Mouse (Mus musculus) midbrain, postnatal 0 days (tissue): ENCODE measurements around the gene Cdk5r1. TPM values are rescaled to one million over a fixed set of nuclear protein-coding genes. Genes with fewer than 3 reads are reported as not detected.
"Not testable (repeated sequence)": the region's sequence is repeated elsewhere in the genome, so short reads cannot be mapped to it uniquely, and the experiment has no call there.

Experiments
- ATAC-seq: fragments of 200-750 bp; cut with Nextera tagmentation; 2 replicates; pipeline ENCODE4 v1.8.0; 2017; ENCODE audit warnings: moderate number of reproducible peaks, mild to moderate bottlenecking, moderate TSS enrichment, moderate library complexity; ENCODE audit not compliant: low FRiP score
- DNase-seq: peaks from one replicate; pipeline ENCODE4 v3.0.0-alpha.2; 2015; ENCODE audit warnings: low spot score
- H3K27ac ChIP-seq: fragments of 300-500 bp; sonication (generic); 2 replicates; pipeline ENCODE4 v1.5.1; 2014; ENCODE audit warnings: low read depth, mild to moderate bottlenecking, low read length, mixed read lengths
- H3K27me3 ChIP-seq: fragments of 300-500 bp; sonication (generic); 2 replicates; pipeline ENCODE4 v1.6.1; 2014; ENCODE audit warnings: low read length, control low read depth, mixed read lengths; ENCODE audit not compliant: insufficient read depth
- H3K36me3 ChIP-seq: fragments of 300-500 bp; sonication (generic); 2 replicates; pipeline ENCODE4 v1.6.1; 2014; ENCODE audit warnings: low read length, control low read depth, mixed read lengths; ENCODE audit not compliant: insufficient read depth
- H3K4me1 ChIP-seq: fragments of 300-500 bp; sonication (generic); 2 replicates; pipeline ENCODE4 v1.6.1; 2014; ENCODE audit warnings: mild to moderate bottlenecking, control low read depth, antibody characterized with exemption, low read length, mixed read lengths; ENCODE audit not compliant: insufficient read depth
- H3K4me2 ChIP-seq: fragments of 300-500 bp; sonication (generic); 2 replicates; pipeline ENCODE4 v1.6.1; 2014; ENCODE audit warnings: low read depth, mild to moderate bottlenecking, low read length, mixed read lengths; ENCODE audit not compliant: poor library complexity, severe bottlenecking
- H3K4me3 ChIP-seq: fragments of 300-500 bp; sonication (generic); 2 replicates; pipeline ENCODE4 v1.5.1; 2014; ENCODE audit warnings: low read depth, mild to moderate bottlenecking, low read length, moderate library complexity
- H3K9ac ChIP-seq: fragments of 300-500 bp; sonication (generic); replicated peaks from 2 replicates; pipeline ENCODE4 v1.6.1; 2014; ENCODE audit warnings: mild to moderate bottlenecking, low read length, moderate library complexity, mixed read lengths; ENCODE audit not compliant: poor library complexity, severe bottlenecking
- H3K9me3 ChIP-seq: fragments of 300-500 bp; sonication (generic); 2 replicates; pipeline ENCODE4 v1.6.1; 2016; ENCODE audit warnings: low read length, control low read depth
- CTCF ChIP-seq: IDR thresholded peaks from 2 replicates; pipeline ENCODE4 v1.5.1; 2016; ENCODE audit warnings: antibody characterized with exemption, mild to moderate bottlenecking
- WGBS: fragments of 180-500 bp; shearing (Covaris S2); extraction: QIAGEN DNeasy Blood & Tissue Kit; methylation state at CpG from one replicate; pipeline ENCODE4 v1.1.7; 2014; 5-methylcytosine and 5-hydroxymethylcytosine counted together
- polyA plus RNA-seq: library from polyadenylated mRNA; unstranded; fragments of >200 nt; fragmentation: Nextera tagmentation; extraction: Ambion mirVana; gene quantifications from 2 replicates; pipeline ENCODE4 v1.2.1, GENCODE M21; 2015
- total RNA-seq: library from RNA; depleted of rRNA; stranded (reverse); fragments of >200 nt; gene quantifications from 2 replicates; pipeline ENCODE4 v1.2.3, GENCODE M21; 2014

Gene Cdk5r1
- total and polyA plus RNA-seq, 2 experiments from 2014 or later = 85.2 to 420 TPM

GRCm38 (mm10) chr11:80446916-80447315 lies 29.9 kb upstream of the Cdk5r1 start:
- WGBS = 97% methylated on average over 3 of the region's 3 CpGs
- no peak for ATAC-seq
- no peak overlapping the region for H3K9ac ChIP-seq
- no peak overlapping the region for H3K4me3 ChIP-seq
- TF ChIP-seq CTCF = no peak
- H3K9me3 ChIP-seq = no peaks in the 10 kb centered on the region
- H3K27me3 ChIP-seq = no peaks in the 10 kb centered on the region
- no peaks in the 10 kb centered on the region for H3K4me1 ChIP-seq
- no peak for DNase-seq
- peaks cover 11% of the 10 kb centered on the region; the same call in 1 of the 2 replicates for H3K36me3 ChIP-seq
- H3K27ac ChIP-seq = no peak overlapping the region
- no peak overlapping the region for H3K4me2 ChIP-seq

GRCm38 (mm10) chr11:80449859-80450258 lies 27.0 kb upstream of the Cdk5r1 start:
- H3K27ac ChIP-seq = no peak overlapping the region
- H3K9ac ChIP-seq = no peak overlapping the region
- H3K27me3 ChIP-seq = no peaks in the 10 kb centered on the region
- H3K4me1 ChIP-seq = no peaks in the 10 kb centered on the region
- no peak for ATAC-seq
- no peak for DNase-seq
- 94% methylated on average over 2 of the region's 2 CpGs for WGBS
- no peak overlapping the region for H3K4me3 ChIP-seq
- no peak overlapping the region for H3K4me2 ChIP-seq
- TF ChIP-seq CTCF = peak; percentile 21; the same call in 1 of the 2 replicates
- H3K9me3 ChIP-seq = no peaks in the 10 kb centered on the region
- peaks cover 11% of the 10 kb centered on the region; the same call in 1 of the 2 replicates for H3K36me3 ChIP-seq

DNA sequence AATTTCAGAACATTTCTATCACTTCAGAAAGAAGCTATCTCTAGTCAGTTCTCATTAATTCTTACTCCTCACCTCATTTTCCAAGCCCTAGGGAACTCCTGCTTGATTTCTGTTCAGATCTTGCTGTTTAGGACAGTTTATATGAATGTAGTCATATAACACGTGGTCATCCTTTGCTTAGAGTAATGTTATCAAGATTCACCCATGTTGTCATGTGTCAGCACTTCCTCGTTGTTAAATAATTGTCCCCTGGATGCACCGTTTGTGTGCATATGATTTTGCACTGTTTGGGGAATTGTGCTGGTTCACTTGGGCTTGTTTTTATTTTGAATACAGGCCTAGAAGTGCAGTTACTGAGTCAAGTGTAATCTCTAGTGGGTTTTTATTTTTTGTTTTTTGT lies 24.6 kb upstream of the Cdk5r1 start:
- no peak for DNase-seq
- 88% methylated on average over 3 of the region's 3 CpGs for WGBS
- H3K36me3 ChIP-seq = peaks cover 10% of the 10 kb centered on the region; the same call in 1 of the 2 replicates
- no peaks in the 10 kb centered on the region for H3K9me3 ChIP-seq
- no peak for TF ChIP-seq CTCF
- H3K4me1 ChIP-seq = no peaks in the 10 kb centered on the region
- no peak for ATAC-seq
- no peaks in the 10 kb centered on the region for H3K27me3 ChIP-seq
- H3K4me3 ChIP-seq = no peak overlapping the region
- no peak overlapping the region for H3K27ac ChIP-seq
- no peak overlapping the region for H3K9ac ChIP-seq
- H3K4me2 ChIP-seq = no peak overlapping the region

GRCm38 (mm10) chr11:80453198-80453597 lies 23.6 kb upstream of the Cdk5r1 start:
- DNase-seq (no peak), ATAC-seq (no peak)
- TF ChIP-seq CTCF = no peak
- no peak overlapping the region for H3K9ac ChIP-seq
- peaks cover 13% of the 10 kb centered on the region; the same call in 1 of the 2 replicates for H3K36me3 ChIP-seq
- no peaks in the 10 kb centered on the region for H3K9me3 ChIP-seq
- H3K4me1 ChIP-seq = no peaks in the 10 kb centered on the region
- H3K27me3 ChIP-seq = no peaks in the 10 kb centered on the region
- 96% methylated on average over 1 of the region's 1 CpGs for WGBS
- no peak overlapping the region for H3K4me3 ChIP-seq
- H3K4me2 ChIP-seq = no peak overlapping the region
- no peak overlapping the region for H3K27ac ChIP-seq

GRCm38 (mm10) chr11:80463605-80464130 lies 13.2 kb upstream of the Cdk5r1 start:
- not testable (repeated sequence) for DNase-seq, H3K4me2 ChIP-seq, H3K4me3 ChIP-seq, H3K27ac ChIP-seq, H3K27me3 ChIP-seq, ATAC-seq, H3K4me1 ChIP-seq, H3K9ac ChIP-seq, H3K9me3 ChIP-seq
- TF ChIP-seq CTCF = peak; percentile 12; the same call in 1 of the 2 replicates
- WGBS = 91% methylated on average over 4 of the region's 4 CpGs
- peaks cover 35% of the 10 kb centered on the region for H3K36me3 ChIP-seq

DNA sequence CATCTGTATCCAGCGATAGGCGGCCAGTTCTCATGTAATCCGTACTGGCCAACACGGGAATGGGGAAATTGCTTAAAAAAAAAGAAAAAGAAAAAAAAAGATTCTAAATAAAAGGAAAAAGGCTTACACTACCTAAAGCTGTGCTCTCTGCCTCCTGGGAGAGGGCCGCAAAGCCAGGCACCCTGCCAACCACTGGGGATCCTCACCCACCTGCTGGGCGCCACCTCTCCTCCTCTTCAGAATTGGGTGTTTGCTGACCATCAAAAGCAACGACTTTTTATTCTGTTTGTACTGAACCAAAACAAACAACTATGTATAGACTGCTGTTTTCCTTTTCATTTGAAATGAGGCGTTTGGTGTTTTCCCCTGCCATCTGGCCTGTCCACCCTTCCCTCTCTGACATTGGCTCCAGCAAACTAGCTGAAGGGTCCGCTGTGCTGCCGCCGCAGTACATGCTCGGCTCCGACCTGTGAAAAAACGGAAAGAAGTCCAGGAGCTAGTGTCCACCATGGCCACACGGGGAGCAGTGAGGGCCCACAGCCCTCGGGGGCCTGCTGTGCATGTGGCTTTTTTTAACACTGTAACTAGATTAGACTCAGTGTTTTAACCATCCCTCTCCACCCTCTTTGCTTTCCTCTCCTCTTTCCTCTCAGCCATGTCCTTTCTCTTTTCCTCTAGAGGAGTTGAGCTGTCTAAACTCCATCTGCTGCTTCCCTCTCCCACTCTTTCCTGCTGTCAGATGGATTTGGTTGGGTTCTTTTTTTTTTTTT lies 4.8 kb upstream of the Cdk5r1 start:
- TF ChIP-seq CTCF = no peak
- Histone ChIP-seq H3K4me3 (no peak overlapping the region), H3K9ac (no peak overlapping the region), H3K36me3 (peaks cover 27% of the 10 kb centered on the region), H3K27ac (no peak overlapping the region), H3K9me3 (no peaks in the 10 kb centered on the region), H3K4me2 (no peak overlapping the region), H3K4me1 (no peaks in the 10 kb centered on the region), H3K27me3 (no peaks in the 10 kb centered on the region)
- DNase-seq = no peak
- 85% methylated on average over 16 of the region's 16 CpGs for WGBS
- no peak for ATAC-seq
